Mouse (Mus musculus) liver, postnatal 0 days (tissue): ENCODE measurements at regions not wholly inside any gene's neighbourhood (a gene's known extent, or its start where the extent isn't known, plus 50 kb on each side); places are given as distances from the start of the nearest gene placed in this dataset.

Experiments
- ATAC-seq: fragments of 200-750 bp; cut with Nextera tagmentation; 2 replicates; pipeline ENCODE4 v1.8.0; 2017; ENCODE audit warnings: mild to moderate bottlenecking, moderate library complexity
- DNase-seq: peaks from one replicate; pipeline ENCODE4 v3.0.0-alpha.2; 2016
- H3K27ac ChIP-seq: fragments of 300-500 bp; sonication (generic); 2 replicates; pipeline ENCODE4 v1.5.1; 2014; ENCODE audit warnings: antibody characterized with exemption, moderate library complexity, mild to moderate bottlenecking, low read depth
- H3K27me3 ChIP-seq: fragments of 300-500 bp; sonication (generic); 2 replicates; pipeline ENCODE4 v1.6.1; 2014; ENCODE audit warnings: low read length, control low read depth, mixed read lengths; ENCODE audit not compliant: insufficient read depth
- H3K36me3 ChIP-seq: fragments of 300-500 bp; sonication (generic); replicated peaks from 2 replicates; pipeline ENCODE4 v1.6.1; 2014; ENCODE audit warnings: mild to moderate bottlenecking, control low read depth, low read length, moderate library complexity, mixed read lengths; ENCODE audit not compliant: insufficient read depth
- H3K4me1 ChIP-seq: fragments of 300-500 bp; sonication (generic); 2 replicates; pipeline ENCODE4 v1.6.1; 2014; ENCODE audit warnings: antibody characterized with exemption, mild to moderate bottlenecking, control low read depth; ENCODE audit not compliant: insufficient read depth
- H3K4me2 ChIP-seq: fragments of 300-500 bp; sonication (generic); 2 replicates; pipeline ENCODE4 v1.6.1; 2014; ENCODE audit warnings: low read depth, mild to moderate bottlenecking, low read length, moderate library complexity, mixed read lengths
- H3K4me3 ChIP-seq: fragments of 300-500 bp; sonication (generic); 2 replicates; pipeline ENCODE4 v1.5.1; 2014; ENCODE audit warnings: low read depth, low read length
- H3K9ac ChIP-seq: fragments of 300-500 bp; sonication (generic); replicated peaks from 2 replicates; pipeline ENCODE4 v1.6.1; 2014; ENCODE audit warnings: mild to moderate bottlenecking, moderate library complexity
- H3K9me3 ChIP-seq: fragments of 300-500 bp; sonication (generic); 2 replicates; pipeline ENCODE4 v1.6.1; 2016; ENCODE audit warnings: mild to moderate bottlenecking, control low read depth, low read length, mixed read lengths
- CTCF ChIP-seq: sonication (generic); IDR thresholded peaks from 2 replicates; pipeline ENCODE4 v1.5.1; 2016; ENCODE audit warnings: antibody characterized with exemption, low read depth
- EP300 ChIP-seq: IDR thresholded peaks from 2 replicates; pipeline ENCODE4 v1.6.1; 2016; ENCODE audit warnings: antibody characterized with exemption, low read depth, mild to moderate bottlenecking
- WGBS: fragments of 180-500 bp; shearing (Covaris S2); extraction: QIAGEN DNeasy Blood & Tissue Kit; methylation state at CpG from one replicate; pipeline ENCODE4 v1.1.7; 2014; ENCODE audit not compliant: insufficient replicate concordance; 5-methylcytosine and 5-hydroxymethylcytosine counted together

GRCm38 (mm10) chr1:71784880-71785279 lies 131.9 kb upstream of the Fn1 start:
- H3K27ac ChIP-seq, result no peak overlapping the region
- no peak for DNase-seq
- TF ChIP-seq EP300 (no peak), CTCF (no peak)
- 78% methylated on average over 2 of the region's 2 CpGs for WGBS
- no peak overlapping the region for H3K4me3 ChIP-seq
- no peak for ATAC-seq
- H3K36me3 ChIP-seq, result no peaks in the 10 kb centered on the region
- no peak overlapping the region for H3K4me2 ChIP-seq
- H3K9ac ChIP-seq, result no peak overlapping the region
- H3K27me3 ChIP-seq, result no peaks in the 10 kb centered on the region
- no peaks in the 10 kb centered on the region for H3K4me1 ChIP-seq
- H3K9me3 ChIP-seq, result no peaks in the 10 kb centered on the region; the same call in 1 of the 2 replicates

GRCm38 (mm10) chr1:71778292-71778691 lies 125.3 kb upstream of the Fn1 start:
- DNase-seq (no peak), ATAC-seq (no peak)
- 87% methylated on average over 8 of the region's 8 CpGs for WGBS
- Histone ChIP-seq H3K27me3 (no peaks in the 10 kb centered on the region), H3K9ac (no peak overlapping the region), H3K4me2 (no peak overlapping the region), H3K27ac (no peak overlapping the region), H3K4me3 (no peak overlapping the region), H3K36me3 (no peaks in the 10 kb centered on the region), H3K9me3 (no peaks in the 10 kb centered on the region; the same call in 1 of the 2 replicates), H3K4me1 (no peaks in the 10 kb centered on the region)
- TF ChIP-seq CTCF (no peak), EP300 (no peak)

GRCm38 (mm10) chr1:71775865-71776501 lies 123.0 kb upstream of the Fn1 start:
- TF ChIP-seq EP300 (no peak), CTCF (no peak)
- Histone ChIP-seq H3K4me1 (no peaks in the 10 kb centered on the region), H3K4me2 (no peak overlapping the region), H3K9me3 (no peaks in the 10 kb centered on the region; the same call in 1 of the 2 replicates), H3K36me3 (no peaks in the 10 kb centered on the region), H3K9ac (no peak overlapping the region), H3K27ac (no peak overlapping the region), H3K27me3 (no peaks in the 10 kb centered on the region), H3K4me3 (no peak overlapping the region)
- no peak for ATAC-seq
- DNase-seq, result no peak
- 84% methylated on average over 19 of the region's 19 CpGs for WGBS

GRCm38 (mm10) chr1:71772526-71772925 lies 119.5 kb upstream of the Fn1 start:
- Histone ChIP-seq H3K9ac (no peak overlapping the region), H3K4me1 (no peaks in the 10 kb centered on the region), H3K27me3 (no peaks in the 10 kb centered on the region), H3K9me3 (no peaks in the 10 kb centered on the region), H3K36me3 (no peaks in the 10 kb centered on the region), H3K4me3 (no peak overlapping the region), H3K4me2 (no peak overlapping the region), H3K27ac (no peak overlapping the region)
- TF ChIP-seq CTCF, result no peak
- TF ChIP-seq EP300, result no peak
- ATAC-seq, result no peak
- DNase-seq, result no peak
- 67% methylated on average over 2 of the region's 2 CpGs for WGBS

GRCm38 (mm10) chr1:71771798-71772197 lies 118.8 kb upstream of the Fn1 start:
- Histone ChIP-seq H3K9me3 (no peaks in the 10 kb centered on the region), H3K4me1 (no peaks in the 10 kb centered on the region), H3K27me3 (no peaks in the 10 kb centered on the region), H3K4me2 (no peak overlapping the region), H3K36me3 (no peaks in the 10 kb centered on the region), H3K9ac (no peak overlapping the region), H3K4me3 (no peak overlapping the region), H3K27ac (no peak overlapping the region)
- TF ChIP-seq CTCF (no peak), EP300 (no peak)
- 82% methylated on average over 6 of the region's 6 CpGs for WGBS
- ATAC-seq (no peak), DNase-seq (no peak)

GRCm38 (mm10) chr1:71769595-71769994 lies 116.6 kb upstream of the Fn1 start:
- Histone ChIP-seq H3K27me3 (no peaks in the 10 kb centered on the region), H3K4me3 (no peak overlapping the region), H3K27ac (no peak overlapping the region), H3K9me3 (no peaks in the 10 kb centered on the region), H3K36me3 (no peaks in the 10 kb centered on the region), H3K4me1 (no peaks in the 10 kb centered on the region), H3K9ac (no peak overlapping the region), H3K4me2 (no peak overlapping the region)
- no peak for ATAC-seq
- 35% methylated on average over 2 of the region's 2 CpGs for WGBS
- DNase-seq, result no peak
- TF ChIP-seq CTCF, result no peak

GRCm38 (mm10) chr1:71767705-71768104 lies 114.7 kb upstream of the Fn1 start:
- no peak for ATAC-seq
- H3K9ac ChIP-seq, result no peak overlapping the region
- WGBS, result 73% methylated on average over 3 of the region's 3 CpGs
- no peaks in the 10 kb centered on the region for H3K27me3 ChIP-seq
- no peaks in the 10 kb centered on the region for H3K36me3 ChIP-seq
- no peaks in the 10 kb centered on the region for H3K4me1 ChIP-seq
- H3K4me3 ChIP-seq, result no peak overlapping the region
- no peak overlapping the region for H3K4me2 ChIP-seq
- no peaks in the 10 kb centered on the region for H3K9me3 ChIP-seq
- TF ChIP-seq CTCF (no peak), EP300 (no peak)
- no peak for DNase-seq
- no peak overlapping the region for H3K27ac ChIP-seq
